Mouse (Mus musculus) layer of hippocampus, postnatal 36 days (tissue): Measurements from ENCODE around the gene Chrne. TPM values are rescaled to one million over a fixed set of nuclear protein-coding genes. Genes with fewer than 3 reads are reported as not detected.

Experiments used
- DNase-seq, 2 experiments: peaks; one replicate each; pipeline ENCODE4 v3.0.0; 2022
- total RNA-seq, 2 experiments: library from RNA; stranded (reverse); gene quantifications; 2 replicates each; pipeline ENCODE4 v1.2.3; 2021

Chrne gene
- total RNA-seq, 2 experiments from 2014 or later, result not detected

DNA sequence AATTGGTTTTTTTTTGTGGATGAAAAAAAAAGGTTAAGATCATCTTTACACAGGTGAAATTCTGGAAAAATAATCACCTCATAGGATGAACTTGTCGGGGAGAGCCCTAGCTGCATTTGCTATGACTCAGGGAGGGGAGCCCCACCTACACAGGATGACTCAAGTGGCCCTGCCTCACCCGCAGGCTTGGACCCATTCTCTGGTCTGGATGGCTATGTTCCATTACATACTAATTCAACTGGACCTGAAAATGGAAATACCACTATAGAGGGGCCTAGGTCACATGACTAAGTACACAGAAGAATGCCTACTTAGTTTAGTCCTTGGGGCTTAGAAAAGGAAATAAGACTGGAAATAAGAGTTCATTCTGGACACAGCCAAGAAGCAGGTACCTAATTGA lies 32.4 kb upstream of the Chrne start:
- DNase-seq, result no peak

DNA sequence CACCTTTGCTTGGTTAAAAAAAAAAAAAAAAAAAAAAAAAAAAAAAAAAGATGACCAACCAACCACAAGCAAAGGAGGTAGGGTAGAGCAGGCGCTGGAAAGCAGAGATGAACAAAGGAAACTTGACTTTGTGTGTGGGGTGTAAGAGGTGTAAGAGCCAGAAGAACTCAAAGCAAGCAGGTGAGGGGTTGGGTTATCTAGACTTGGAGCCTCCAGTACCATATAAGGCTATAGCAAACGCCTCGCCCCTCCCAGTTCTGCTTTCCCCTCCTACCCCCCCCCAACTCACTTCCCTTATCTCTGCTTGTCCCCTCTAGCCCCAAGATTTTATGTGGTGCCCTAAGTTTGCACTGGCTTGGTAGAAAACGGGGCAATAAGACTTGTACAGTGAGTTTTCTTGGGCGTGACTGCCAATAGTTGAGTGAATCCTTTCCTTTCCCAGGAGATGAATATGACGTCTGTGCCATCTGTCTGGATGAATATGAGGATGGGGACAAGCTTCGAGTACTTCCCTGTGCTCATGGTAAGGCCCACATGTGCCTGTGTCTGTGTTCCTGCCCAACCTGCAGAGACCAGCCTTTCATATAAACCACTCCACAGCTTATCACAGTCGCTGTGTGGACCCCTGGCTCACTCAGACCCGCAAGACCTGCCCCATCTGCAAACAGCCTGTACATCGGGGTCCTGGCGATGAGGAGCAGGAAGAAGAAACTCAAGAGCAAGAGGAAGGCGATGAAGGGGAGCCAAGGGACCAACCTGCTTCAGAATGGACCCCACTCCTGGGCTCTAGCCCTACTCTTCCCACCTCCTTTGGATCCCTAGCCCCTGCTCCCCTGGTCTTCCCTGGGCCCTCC lies 31.5 kb upstream of the Chrne start:
- no peak for DNase-seq

DNA sequence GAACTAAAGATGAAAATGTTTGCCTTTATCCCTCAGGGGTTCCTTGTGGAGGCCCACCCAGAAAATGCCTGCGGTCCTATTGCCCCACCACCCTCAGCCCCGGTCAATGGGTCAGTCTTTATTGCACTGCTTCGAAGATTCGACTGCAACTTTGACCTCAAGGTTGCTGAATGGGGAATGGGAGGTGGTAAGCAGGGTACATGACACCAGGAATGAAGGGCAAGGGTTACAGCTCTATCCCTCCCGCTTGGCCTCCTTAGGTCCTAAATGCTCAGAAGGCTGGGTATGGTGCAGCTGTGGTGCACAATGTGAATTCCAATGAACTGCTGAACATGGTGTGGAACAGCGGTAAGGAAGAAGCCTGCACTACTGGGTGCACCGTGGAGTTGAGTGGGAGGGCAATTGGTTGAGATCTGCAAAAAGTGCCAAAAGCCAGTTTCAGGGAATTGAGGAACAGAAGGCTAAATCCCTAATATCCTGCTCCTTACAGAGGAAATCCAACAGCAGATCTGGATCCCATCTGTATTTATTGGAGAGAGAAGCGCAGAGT lies 30.2 kb upstream of the Chrne start:
- DNase-seq, result no peak

DNA sequence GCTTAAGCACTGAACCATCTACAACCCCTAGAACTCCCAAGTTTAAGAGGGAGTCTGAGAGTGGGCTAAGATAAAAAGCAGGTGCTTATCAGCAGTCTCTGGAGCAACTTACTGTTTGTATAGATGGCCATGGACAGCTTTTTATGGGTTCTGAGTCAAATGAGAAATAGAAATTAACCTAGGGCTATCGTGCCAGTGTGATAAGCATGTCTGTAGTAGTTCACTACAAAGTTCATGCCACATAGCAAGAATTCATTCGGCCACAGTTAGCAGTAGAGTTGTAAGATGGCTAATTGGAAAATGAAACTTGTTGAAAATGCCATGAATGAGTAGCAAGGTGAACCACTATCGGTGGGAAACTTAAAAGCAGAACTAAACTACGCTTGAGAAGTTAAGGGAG lies 29.5 kb upstream of the Chrne start:
- DNase-seq, result no peak

DNA sequence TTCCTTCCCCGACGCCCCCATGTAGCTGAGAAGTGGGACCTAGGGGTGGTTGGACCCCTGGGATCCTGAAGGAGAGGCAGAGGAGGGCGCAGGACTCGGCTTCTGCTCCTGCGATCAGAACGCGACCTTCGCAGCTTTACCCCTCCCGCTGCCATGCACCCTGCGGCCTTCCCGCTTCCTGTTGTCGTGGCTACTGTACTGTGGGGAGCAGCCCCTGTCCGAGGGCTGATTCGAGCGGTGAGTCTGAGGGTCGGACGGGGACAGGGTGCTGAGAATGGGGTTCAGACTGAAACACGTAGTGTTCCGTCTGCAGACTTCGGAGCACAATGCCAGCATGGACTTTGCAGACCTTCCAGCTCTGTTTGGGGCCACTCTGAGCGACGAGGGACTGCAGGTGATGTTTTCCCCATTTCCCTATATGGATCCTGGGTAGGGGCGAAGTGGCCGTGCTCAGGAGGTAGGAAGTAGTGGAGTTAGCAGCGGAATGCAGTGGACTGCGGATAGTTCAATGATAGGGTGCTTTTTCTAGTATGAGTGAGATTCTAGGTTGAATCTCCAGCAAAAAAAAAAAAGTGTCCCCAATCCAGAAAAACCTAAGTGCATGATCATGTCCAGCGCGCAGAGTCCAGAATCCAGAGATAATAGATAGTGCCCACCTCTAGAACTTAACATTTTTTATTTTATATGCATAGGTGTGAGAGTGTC lies 28.9 kb upstream of the Chrne start:
- DNase-seq, result no peak

DNA sequence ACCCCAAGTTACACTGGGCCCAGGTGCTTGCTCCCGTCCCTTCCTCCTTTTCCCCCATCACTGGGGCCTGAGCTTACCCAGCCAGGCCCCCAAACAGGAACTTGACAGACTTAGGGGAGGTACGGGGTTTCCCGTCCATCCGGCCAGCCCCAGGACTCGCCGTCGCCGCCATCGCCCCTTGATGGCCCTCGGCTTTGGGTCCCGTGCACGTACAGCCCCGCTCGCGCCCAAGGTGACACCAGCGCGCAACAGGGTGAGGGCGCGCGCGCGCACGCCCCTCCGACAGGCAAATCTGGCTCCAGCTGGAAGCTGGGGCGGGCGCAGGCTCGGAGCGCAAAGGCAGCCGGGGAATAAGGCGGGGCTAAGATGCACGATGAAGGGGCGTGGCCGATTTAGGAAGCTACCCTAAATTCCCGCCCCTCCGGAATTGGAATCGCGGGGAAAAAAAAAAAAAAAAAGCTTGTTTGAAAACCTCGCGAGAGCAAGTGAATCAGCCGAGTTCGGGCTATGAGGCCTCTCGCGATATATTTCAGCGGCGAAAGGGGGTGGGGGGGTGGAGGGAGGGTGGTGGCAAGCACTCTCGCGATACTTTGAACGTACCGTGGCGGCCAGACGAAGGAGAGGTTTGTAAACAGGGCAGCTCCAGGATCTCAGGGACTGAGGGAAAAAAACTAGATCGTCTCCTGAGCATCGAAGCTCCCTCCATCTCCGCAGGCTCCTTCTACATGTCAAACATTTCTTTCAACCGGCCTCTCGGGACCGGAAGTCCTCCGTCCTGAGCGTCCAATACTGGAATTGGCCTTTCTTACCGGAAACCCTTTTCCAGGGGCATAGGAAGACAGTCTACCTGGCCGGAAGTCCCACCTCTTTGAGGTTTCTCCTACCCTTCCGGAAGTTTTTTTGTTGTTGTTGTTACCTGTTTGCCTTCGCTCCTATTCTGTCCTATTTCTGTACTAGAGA lies 28.0 kb upstream of the Chrne start, which contains the start of the genes Rnf167 and Slc25a11:
Gene Rnf167, plus strand, starts transcription at position 545 of the 960 bp plus-strand sequence.
Gene Slc25a11, minus strand, starts transcription at position 789 of the 960 bp plus-strand sequence.
- peak; percentile 94 to 95 for DNase-seq

DNA sequence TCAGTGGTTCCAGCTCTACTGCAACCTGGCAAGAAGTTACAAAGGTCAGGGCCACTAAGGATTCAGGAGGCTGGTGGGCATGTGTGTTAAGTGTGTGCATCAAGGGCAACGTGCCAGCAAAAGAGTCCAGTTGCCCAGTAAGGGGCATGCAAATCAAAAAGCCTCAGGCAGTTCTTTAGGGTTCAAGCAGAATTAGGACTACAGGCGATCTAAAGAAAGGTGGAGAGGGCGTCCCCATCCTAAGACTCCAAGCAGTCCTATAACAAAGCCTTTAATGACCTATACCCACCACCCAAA lies 27.2 kb upstream of the Chrne start:
- no peak for DNase-seq

DNA sequence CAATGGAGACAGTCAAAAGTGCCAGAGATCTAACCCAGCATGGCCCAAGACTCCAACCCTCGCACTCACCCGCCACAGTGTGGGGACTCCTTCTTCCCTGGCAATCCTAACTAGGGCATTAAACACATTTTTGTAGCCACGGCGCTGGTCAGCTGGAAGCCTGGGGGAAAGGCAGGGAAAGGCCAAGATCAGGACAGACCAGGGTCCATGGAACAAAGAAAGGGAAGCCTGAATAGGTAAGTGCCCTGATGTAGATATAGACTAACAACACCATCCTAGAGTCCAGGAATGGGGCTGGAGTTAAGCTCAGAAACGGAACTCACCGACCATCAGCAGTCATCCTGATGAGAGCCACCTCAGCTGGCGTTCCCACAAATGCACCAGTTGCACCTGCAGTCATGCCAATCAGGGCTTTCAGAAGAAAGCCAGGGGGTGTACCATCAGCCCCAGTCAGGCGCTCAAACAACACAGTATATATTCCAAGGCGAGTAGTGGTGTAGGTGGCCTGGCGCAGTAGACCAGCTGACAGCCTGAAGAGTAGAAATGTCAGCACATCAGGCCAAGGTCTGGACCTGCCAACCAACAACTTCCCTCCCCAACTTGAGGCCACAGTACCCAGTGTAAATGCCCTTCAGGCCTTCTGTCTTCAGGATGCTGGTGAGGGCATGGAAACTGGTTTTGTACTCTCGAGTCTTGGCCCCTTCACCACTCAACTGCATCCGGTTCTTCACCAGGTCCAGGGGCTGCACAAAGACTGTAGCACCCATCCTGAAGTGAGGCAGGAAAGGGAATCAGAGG lies 26.6 kb upstream of the Chrne start:
- no peak for DNase-seq

DNA sequence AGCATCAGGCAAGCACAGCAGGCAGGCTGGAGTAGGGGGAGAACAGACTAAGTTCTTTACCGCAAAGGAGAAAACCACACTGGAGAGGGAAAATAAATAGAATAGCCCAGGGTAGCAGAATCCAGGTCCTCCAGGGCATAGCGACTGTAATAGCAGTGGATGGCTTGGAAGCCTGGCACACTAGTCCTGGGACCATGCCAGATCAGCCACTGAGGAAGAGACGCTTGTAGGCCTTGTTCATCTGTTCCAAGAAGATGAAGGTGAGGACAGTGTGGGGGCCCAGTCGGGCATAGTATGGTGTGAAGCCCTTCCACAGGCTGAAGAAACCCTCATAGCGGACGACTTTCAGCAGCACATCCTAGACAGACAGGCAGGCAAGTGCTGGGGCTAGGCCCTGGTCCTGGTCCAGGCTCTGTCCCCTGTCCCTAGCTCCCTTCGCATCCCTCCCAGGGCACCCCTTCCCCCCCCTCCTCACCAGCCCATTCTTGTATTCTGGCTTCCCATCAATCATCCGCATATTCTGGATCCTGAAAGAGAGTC lies 25.6 kb upstream of the Chrne start:
- no peak for DNase-seq

DNA sequence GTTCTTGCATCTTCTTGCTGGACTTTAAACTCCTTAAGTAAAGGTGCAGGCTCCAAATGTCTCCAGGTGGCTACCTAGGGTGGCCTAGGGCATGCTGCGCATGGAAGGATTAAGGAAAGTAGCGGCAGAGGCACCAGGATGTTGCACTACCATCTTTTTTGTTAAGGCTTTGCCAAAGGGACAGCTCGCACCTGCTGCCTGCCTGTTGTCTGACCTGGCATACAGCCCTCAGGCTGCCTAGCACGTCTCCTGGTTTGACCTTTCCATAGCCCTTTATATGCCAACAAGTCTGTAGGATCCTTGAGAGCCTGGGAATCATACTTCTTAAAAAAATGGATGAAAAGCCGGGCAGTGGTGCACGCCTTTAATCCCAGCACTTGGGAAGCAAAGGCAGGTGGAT lies 24.0 kb upstream of the Chrne start:
- DNase-seq, result no peak

DNA sequence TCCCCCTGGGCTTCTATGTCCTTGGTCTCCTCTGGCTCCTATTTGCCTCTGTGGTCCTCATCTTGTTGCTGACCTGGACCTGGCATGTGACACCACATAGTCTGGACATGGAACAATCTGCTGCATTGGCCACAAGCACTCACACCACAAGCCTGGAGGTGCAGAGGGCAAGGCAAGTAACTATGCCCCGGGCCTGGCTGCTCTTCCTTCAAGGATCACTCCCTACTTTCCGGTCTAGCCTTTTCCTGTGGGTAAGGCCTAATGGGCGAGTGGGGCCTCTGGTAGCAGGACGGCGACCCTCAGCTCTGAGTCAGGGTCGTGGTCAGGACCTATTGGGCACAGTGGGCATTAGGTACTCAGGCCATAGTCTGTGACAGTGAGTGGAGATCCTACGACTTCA lies 22.2 kb upstream of the Chrne start:
- DNase-seq, result no peak

DNA sequence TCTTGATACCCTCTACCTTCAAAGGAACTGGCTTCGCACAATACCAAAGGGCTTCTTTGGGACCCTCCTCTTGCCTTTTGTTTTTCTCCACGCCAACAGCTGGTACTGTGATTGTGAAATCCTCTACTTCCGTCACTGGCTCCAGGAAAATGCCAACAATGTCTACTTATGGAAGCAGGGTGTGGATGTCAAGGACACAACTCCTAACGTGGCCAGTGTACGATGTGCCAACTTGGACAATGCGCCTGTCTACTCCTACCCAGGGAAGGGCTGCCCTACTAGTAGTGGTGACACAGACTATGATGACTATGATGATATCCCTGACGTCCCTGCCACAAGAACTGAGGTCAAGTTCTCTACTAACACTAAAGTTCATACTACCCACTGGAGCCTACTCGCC lies 21.0 kb upstream of the Chrne start:
- DNase-seq, result no peak

DNA sequence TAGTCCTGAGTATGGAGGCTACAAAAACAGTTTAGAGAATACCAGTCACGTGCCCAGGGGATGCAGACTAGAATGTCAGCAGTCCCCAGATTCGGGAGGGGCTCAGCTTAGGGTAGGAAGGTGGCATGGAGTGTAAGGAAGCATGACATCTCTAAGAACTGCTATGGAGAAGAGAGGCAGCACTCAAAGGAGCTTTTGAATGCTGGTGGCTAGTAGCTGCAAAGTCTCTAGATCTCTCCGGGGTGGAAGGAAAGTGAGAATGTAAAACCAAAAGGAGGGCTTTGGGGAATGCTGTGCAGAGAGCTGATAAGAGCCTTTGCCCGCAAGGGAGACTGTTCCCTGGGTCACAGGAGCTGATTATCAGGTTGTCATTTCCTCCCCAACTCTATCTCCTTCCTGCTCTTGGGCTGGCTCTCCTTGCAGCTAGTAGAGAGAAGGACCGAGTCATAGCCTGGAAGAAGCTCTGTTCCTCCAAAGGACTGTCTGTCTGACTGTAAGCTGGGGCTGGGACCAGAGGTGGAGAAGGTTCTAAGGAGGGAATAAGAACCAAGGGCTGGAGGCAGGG lies 19.8 kb upstream of the Chrne start, which contains the start of gene Gp1ba:
Gene Gp1ba, plus strand, starts transcription at position 409 of the 565 bp plus-strand sequence.
- no peak for DNase-seq

DNA sequence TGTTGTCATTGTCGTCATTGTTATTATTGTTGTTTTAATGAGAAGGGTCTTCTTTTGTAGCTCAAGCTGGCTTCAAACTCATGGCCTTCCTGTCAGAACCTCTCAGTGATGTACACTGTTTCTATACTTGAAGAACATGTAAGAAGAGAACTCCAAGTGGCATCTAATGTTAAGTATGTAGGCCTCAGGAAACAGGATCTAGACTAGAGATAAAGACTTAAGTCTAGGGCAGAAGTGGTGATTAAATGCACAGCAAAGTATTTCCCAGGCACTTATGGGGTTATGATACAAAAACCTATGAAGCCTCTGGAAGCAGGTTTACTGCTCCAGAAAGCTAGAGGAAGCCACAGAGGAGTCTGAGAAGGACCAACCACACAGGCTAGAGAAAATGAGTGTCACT lies 19.3 kb upstream of the Chrne start:
- DNase-seq, result no peak

DNA sequence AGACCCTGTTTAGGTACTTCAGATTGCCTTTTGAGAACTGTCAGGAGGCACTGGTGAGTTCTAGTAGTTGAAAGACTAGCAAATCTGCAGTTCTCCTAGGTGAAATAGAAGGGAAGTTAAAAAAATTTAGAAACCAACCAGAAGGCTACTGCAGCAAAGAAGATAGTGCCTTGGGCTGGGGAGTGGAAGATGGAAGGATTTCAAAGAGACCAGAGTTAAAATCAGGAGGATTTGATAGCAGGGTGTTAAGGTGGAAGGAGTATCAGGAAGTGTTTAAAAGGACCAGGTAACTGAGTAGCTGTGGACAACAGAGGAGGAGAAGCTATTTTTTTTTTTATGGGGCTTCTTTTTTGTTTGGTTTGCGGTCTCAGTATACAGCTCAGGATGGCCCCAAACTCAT lies 18.7 kb upstream of the Chrne start:
- DNase-seq, result no peak

DNA sequence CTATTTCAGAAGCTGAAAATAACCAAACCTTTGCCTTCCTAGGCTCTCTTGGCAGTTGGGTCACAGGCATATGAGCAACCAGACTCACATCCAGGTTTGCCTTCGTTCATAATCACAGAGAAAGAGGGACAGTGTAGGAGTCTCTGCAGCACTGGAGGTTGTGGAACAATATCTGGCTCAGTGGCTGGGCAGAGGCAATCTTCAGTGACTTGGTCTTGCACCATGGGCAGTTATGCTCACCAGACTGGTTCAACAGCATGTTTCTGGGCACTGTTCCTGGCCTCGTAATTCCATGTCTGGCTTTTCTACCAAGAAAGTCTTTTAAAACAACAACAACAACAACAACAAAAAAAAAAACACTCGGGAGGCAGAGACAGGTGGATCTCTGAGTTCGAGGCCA lies 16.6 kb upstream of the Chrne start:
- DNase-seq, result no peak

DNA sequence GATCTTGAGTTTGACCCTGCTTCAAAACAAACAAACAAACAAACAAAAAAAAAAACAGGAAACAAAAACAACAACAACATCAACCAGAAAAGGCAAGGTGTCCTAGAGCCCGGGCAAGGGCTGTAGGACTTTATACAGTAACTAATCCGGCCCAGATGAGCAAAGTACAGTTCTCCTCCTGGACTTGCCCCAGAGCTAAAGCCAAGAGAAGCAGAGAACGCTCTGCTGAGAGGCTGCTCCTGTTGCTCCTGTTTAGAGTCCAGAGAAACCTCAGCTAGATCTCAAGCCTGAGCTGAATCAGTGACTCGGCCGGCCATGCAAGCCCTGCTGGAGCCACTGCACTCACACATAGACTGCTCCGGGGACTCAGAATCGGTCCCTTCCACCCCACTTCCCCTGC lies 11.1 kb upstream of the Chrne start:
- no peak for DNase-seq

DNA sequence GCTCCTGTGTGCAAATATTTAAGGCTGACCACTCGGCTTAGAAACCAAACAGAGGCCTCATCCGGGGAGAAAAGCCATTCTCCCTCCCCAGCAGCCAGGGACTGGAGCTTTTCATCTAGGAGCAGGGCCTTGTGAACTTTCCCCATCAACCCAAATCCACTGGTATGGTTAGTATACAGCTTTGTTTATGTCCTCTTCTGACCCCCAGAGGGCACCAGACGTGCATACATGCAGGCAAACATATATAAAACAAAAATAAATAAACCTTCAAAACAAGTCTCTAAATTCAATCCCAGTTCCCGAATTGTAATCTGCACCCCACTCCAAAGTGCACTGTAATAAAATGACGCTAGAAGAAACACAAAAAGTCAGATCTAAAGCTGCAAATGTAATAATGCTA lies 10.5 kb upstream of the Chrne start:
- DNase-seq, result no peak

DNA sequence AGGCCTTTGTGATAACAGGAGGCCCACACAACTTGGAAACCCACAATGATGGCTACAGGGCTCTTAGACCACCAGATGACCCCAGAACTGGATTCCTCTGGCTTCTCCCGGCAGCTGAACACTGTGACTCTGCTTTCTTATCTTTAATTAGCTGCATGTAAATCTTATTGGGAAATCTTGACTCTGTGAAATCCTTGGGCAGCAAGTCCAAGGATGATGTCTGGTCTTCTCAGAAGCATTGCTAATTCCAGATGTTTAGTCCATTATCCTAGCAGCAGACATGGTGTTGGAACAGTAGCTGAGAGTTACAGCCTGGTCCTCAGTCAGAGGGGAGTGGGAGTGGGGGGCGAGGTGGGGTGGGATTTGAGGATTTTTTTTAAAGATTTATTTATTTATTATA lies 9.4 kb upstream of the Chrne start:
- DNase-seq, result no peak

DNA sequence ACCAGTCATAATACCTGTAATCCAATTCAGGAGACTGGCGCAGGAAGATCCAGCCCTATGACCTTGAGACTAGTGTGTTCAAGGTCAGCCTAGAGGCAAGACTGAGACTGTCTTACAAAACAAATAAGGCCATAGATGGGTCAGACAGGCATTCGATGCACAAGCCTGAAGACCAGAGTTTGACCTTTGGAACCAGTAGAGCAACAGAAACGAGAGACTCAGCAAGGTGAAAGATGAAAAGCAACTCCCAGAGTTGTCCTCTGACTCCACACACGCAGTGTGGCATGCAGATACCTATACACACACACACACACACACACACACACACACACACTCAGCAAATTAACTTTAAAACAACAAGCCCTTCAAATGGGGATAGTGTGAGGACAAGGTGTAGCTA lies 7.9 kb upstream of the Chrne start:
- DNase-seq, result no peak

DNA sequence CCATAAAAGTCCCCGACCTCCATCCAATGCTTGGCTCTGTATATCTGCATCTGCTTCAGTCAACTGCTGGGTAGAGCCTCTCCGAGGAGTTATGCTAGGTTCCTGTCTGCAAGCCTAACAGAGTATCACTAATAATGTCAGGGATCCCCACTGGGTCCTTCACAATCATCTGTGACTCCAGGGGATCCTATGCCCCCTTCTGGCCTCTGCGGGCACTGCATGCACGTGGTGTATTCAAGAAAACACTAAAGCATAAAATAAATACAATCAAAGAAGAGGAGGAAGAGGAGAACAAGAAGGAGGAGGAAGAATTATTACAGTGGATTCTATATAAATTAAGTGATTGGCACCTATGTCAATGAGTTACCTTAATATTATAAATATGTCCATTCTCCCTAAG lies 6.5 kb upstream of the Chrne start:
- no peak for DNase-seq
